Mouse (Mus musculus) brown adipose tissue, adult 24 weeks (tissue): ENCODE results near the gene Zkscan6. TPM values are rescaled to one million over a fixed set of nuclear protein-coding genes. Genes with fewer than 3 reads are reported as not detected.

ENCODE experiments used
- H3K27ac ChIP-seq: fragments of 200-500 bp; replicated peaks from 2 replicates; pipeline ENCODE4 v1.5.1; 2012; ENCODE audit warnings: low read depth, mild to moderate bottlenecking, low read length
- H3K4me1 ChIP-seq: fragments of 200-500 bp; 2 replicates; pipeline ENCODE4 v1.6.1; 2012; ENCODE audit warnings: low read length, mixed read lengths; ENCODE audit not compliant: control insufficient read depth, insufficient read depth, insufficient read length
- H3K4me3 ChIP-seq: fragments of 200-500 bp; 2 replicates; pipeline ENCODE4 v1.5.1; 2012; ENCODE audit warnings: low read depth, mild to moderate bottlenecking, low read length, moderate library complexity; ENCODE audit not compliant: insufficient read depth
- polyA plus RNA-seq: library from polyadenylated mRNA; stranded (reverse); fragments of >200 nt; gene quantifications from 2 replicates; pipeline ENCODE4 v1.2.4, GENCODE M21; 2012; ENCODE audit not compliant: missing spikeins, insufficient read depth, insufficient read length

Zkscan6 gene
- 2.7 and 2.9 TPM in 2 replicates for polyA plus RNA-seq

- H3K4me3 ChIP-seq = peak within 1 kb of the TSS; percentile 79
- peak within 1 kb of the TSS; percentile 94 for H3K27ac ChIP-seq
These were observed at the start of gene Zkscan6 for GRCm38 (mm10) chr11:65806909-65807504. Zkscan6 (plus strand) TSS chr11:65807175.

GRCm38 (mm10) chr11:65759350-65759749, 47.6 kb upstream of the Zkscan6 start:
- Histone ChIP-seq H3K27ac (no peak overlapping the region), H3K4me3 (no peak overlapping the region), H3K4me1 (peaks cover 2% of the 10 kb centered on the region)

More at GRCm38 (mm10) chr11:65806909-65807504, at the start of gene Zkscan6:
- no peaks in the 10 kb centered on the region for H3K4me1 ChIP-seq

GRCm38 (mm10) chr11:65760912-65761311, 46.1 kb upstream of the Zkscan6 start:
- Histone ChIP-seq H3K4me3 (no peak overlapping the region), H3K27ac (0 out of 2 replicates have a peak overlapping the region, but pooled peaks have one; percentile 45), H3K4me1 (peaks cover 2% of the 10 kb centered on the region)

GRCm38 (mm10) chr11:65768445-65768844, 38.5 kb upstream of the Zkscan6 start:
- peaks cover 5% of the 10 kb centered on the region for H3K4me1 ChIP-seq
- H3K27ac ChIP-seq = no peak overlapping the region
- no peak overlapping the region for H3K4me3 ChIP-seq

GRCm38 (mm10) chr11:65769990-65770389, 37.0 kb upstream of the Zkscan6 start:
- peaks cover 5% of the 10 kb centered on the region for H3K4me1 ChIP-seq
- no peak overlapping the region for H3K27ac ChIP-seq
- no peak overlapping the region for H3K4me3 ChIP-seq

- Histone ChIP-seq H3K27ac (no peak overlapping the region), H3K4me3 (no peak overlapping the region), H3K4me1 (peaks cover 5% of the 10 kb centered on the region)
These were observed 35.4 kb upstream of the Zkscan6 start for GRCm38 (mm10) chr11:65771546-65771945.

GRCm38 (mm10) chr11:65773535-65773934, 33.4 kb upstream of the Zkscan6 start:
- no peak overlapping the region for H3K27ac ChIP-seq
- no peak overlapping the region for H3K4me3 ChIP-seq
- peaks cover 7% of the 10 kb centered on the region for H3K4me1 ChIP-seq

GRCm38 (mm10) chr11:65773946-65774656, 32.9 kb upstream of the Zkscan6 start:
- H3K4me3 ChIP-seq = no peak overlapping the region
- H3K4me1 ChIP-seq = peaks cover 6% of the 10 kb centered on the region; the same call in 1 of the 2 replicates
- no peak overlapping the region for H3K27ac ChIP-seq

GRCm38 (mm10) chr11:65776906-65777611, 29.9 kb upstream of the Zkscan6 start:
- Histone ChIP-seq H3K4me1 (peaks cover 13% of the 10 kb centered on the region; the same call in 1 of the 2 replicates), H3K27ac (no peak overlapping the region)

GRCm38 (mm10) chr11:65777810-65778209, 29.2 kb upstream of the Zkscan6 start:
- no peak overlapping the region for H3K4me3 ChIP-seq
- peaks cover 13% of the 10 kb centered on the region; the same call in 1 of the 2 replicates for H3K4me1 ChIP-seq
- H3K27ac ChIP-seq = no peak overlapping the region

More at GRCm38 (mm10) chr11:65776906-65777611, 29.9 kb upstream of the Zkscan6 start:
- H3K4me3 ChIP-seq = no peak overlapping the region

GRCm38 (mm10) chr11:65779066-65779465, 27.9 kb upstream of the Zkscan6 start:
- H3K4me3 ChIP-seq = no peak overlapping the region
- no peak overlapping the region for H3K27ac ChIP-seq
- peaks cover 13% of the 10 kb centered on the region; the same call in 1 of the 2 replicates for H3K4me1 ChIP-seq

- H3K27ac ChIP-seq = no peak overlapping the region
These were observed 27.4 kb upstream of the Zkscan6 start for GRCm38 (mm10) chr11:65779578-65779977.

GRCm38 (mm10) chr11:65781596-65781995, 25.4 kb upstream of the Zkscan6 start:
- Histone ChIP-seq H3K4me1 (peaks cover 13% of the 10 kb centered on the region), H3K27ac (no peak overlapping the region), H3K4me3 (no peak overlapping the region)

More at GRCm38 (mm10) chr11:65779578-65779977, 27.4 kb upstream of the Zkscan6 start:
- Histone ChIP-seq H3K4me1 (peaks cover 13% of the 10 kb centered on the region; the same call in 1 of the 2 replicates), H3K4me3 (no peak overlapping the region)

- Histone ChIP-seq H3K27ac (no peak overlapping the region), H3K4me3 (no peak overlapping the region), H3K4me1 (no peaks in the 10 kb centered on the region; the same call in 1 of the 2 replicates)
These were observed 20.8 kb upstream of the Zkscan6 start for GRCm38 (mm10) chr11:65786160-65786559.
